Mouse (Mus musculus) ES-Bruce4 (cell line): Measurements from ENCODE around the gene Ptges3.

Source experiments
- CTCF ChIP-seq: IDR thresholded peaks from one replicate; pipeline ENCODE4 v1.8.1; 2011; ENCODE audit warnings: low read depth, low read length
- POLR2A ChIP-seq: IDR thresholded peaks from one replicate; pipeline ENCODE4 v1.8.1; 2011; ENCODE audit warnings: low read length; ENCODE audit not compliant: insufficient read depth

DNA sequence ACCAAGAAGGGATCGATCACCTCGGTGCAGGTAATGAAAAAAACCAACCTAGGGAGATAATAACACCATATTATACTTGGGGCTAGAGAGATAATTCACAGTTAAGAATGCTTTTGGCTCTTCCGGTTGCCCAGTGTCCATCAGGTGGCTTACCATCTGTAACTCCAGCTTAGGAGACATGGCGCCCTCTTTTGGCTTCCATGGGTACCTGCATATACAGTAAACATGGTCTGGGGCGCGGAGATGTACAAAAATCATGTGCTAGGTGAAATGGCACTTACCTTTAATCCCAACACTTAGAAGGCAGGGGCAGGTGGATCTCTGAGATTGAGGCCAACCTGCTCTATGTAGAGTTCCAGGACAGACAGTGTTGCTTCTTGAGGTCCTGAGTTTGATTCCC, 27.6 kb downstream of the Ptges3 start:
- TF ChIP-seq POLR2A (no peak), CTCF (peak; percentile 51)
